In genomic region chr9:112457594-112457993, GRCm38 (mm10) we compare ENCODE assay signal across 24 mouse cellular contexts.
DNase-seq lines count a peak whose midpoint lies in the region; TF ChIP-seq lines count a peak whose summit lies in the region.
"Had no signal": no experiment of that assay in that cellular context is flagged by ENCODE, and none has a peak within 500 bp of the region (broad histone marks: within the 10 kb centered on the region; RNA-seq: fewer than 3 reads in every experiment).

No protein-coding gene starts in this region.

- intact Hi-C loops in left cerebral cortex, adult 2 months (cut with DNase I), result loop anchor here (10.0 kb wide), 1 partner anchor 627 kb away; no protein-coding TSS in a partner anchor
- intact Hi-C loops in left cerebral cortex, postnatal 14 days (cut with DNase I), result loop anchor here (10.0 kb wide), 1 partner anchor 267 kb away; no protein-coding TSS in a partner anchor

- peak overlapping the region; percentile 57 for H3K27ac ChIP-seq in left cerebral cortex, adult 2 months
- H3K27ac ChIP-seq: embryonic facial prominence, embryonic 12.5 days; embryonic facial prominence, embryonic 15.5 days; gastrocnemius, adult 2 months; heart, embryonic 15.5 days; hindbrain, embryonic 10.5 days; hindbrain, embryonic 13.5 days; intestine, embryonic 15.5 days had no signal

- peak; percentile 28 for TF ChIP-seq CTCF in left cerebral cortex, adult 2 months (IDR thresholded peaks at IDR 0.05)

- DNase-seq in cerebellum, postnatal 14 days, result peak; percentile 25 to 59
- no peak for DNase-seq in cerebellum, adult 11-12 months
- peak; percentile 27 for DNase-seq in layer of hippocampus, adult 11-12 months (ENCODE audit: low spot score)
- no peak for DNase-seq in layer of hippocampus, postnatal 10 days (ENCODE audit: low spot score in 2 of 2)
- no peak for DNase-seq in left cerebral cortex, adult 2 months (ENCODE audit: extremely low spot score in 1 of 2, low spot score in 2 of 2)
- DNase-seq in left cerebral cortex, postnatal 14 days (ENCODE audit: low spot score in 2 of 2), result no peak
- no peak for DNase-seq in lung, adult 18-20 months
- DNase-seq: adrenal gland, adult 2 months; adrenal gland, postnatal 14 days; cerebellum, adult 8-10 months; forebrain, postnatal 0 days; gastrocnemius, adult 2 months; gastrocnemius, postnatal 14 days; heart, adult 11 months; heart, postnatal 10 days; heart, postnatal 36 days; kidney, adult 11 months had no signal

- no peak overlapping the region for H3K4me3 ChIP-seq in left cerebral cortex, adult 2 months
- H3K4me3 ChIP-seq: embryonic facial prominence, embryonic 12.5 days; embryonic facial prominence, embryonic 15.5 days; gastrocnemius, adult 2 months; heart, embryonic 12.5 days; heart, embryonic 15.5 days; hindbrain, embryonic 10.5 days; hindbrain, embryonic 13.5 days; intestine, embryonic 15.5 days had no signal

Comparison
In these comparisons a context has a peak if more than half of its experiments do, and no peak if none do; other contexts are left out.
1. DNase-seq: peak in cerebellum, postnatal 14 days (2 of 2) and layer of hippocampus, adult 11-12 months (single experiment); none in cerebellum, adult 11-12 months (single experiment), layer of hippocampus, postnatal 10 days (0 of 2), left cerebral cortex, adult 2 months (0 of 2), left cerebral cortex, postnatal 14 days (0 of 2) and lung, adult 18-20 months (0 of 2).